Mouse (Mus musculus) thymus, adult 18-20 months (tissue): ENCODE data around the gene 1700014D04Rik.
"Not testable (repeated sequence)": the region's sequence is repeated elsewhere in the genome, so short reads cannot be mapped to it uniquely, and the experiment has no call there.

Experiments
- DNase-seq, 2 experiments: peaks; one replicate each; pipeline ENCODE4 v3.0.0; 2022; ENCODE audit warnings: mixed read lengths in 2 of 2

Gene 1700014D04Rik

DNA sequence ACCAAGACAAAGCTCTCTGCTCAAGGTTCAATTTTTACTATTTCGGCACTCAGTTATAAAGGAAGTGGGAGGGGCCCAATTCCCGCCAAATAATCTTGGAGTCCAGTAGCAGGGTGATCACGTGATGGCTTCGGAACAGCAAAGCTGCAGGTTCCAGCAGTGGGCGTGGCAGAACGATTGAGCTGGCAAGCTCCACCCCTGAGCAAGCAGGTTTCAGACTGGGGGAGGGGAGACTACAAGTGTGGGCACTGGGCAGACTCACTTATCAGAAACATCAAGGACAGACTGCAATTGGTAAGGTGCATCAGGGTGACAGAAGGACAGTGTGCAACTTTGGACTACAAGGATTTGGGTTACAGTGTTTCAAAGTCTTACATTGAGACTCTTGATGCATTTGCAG is 12.2 kb downstream of the 1700014D04Rik start:
- DNase-seq: not testable (repeated sequence)

GRCm38 (mm10) chr13:59733936-59734335 is 12.6 kb downstream of the 1700014D04Rik start:
- DNase-seq: no peak

- DNase-seq: no peak
These were observed 14.9 kb downstream of the 1700014D04Rik start, which contains the start of gene Spata31d1d for GRCm38 (mm10) chr13:59731652-59732051. Gene Spata31d1d (minus strand): TSS chr13:59731752.

DNA sequence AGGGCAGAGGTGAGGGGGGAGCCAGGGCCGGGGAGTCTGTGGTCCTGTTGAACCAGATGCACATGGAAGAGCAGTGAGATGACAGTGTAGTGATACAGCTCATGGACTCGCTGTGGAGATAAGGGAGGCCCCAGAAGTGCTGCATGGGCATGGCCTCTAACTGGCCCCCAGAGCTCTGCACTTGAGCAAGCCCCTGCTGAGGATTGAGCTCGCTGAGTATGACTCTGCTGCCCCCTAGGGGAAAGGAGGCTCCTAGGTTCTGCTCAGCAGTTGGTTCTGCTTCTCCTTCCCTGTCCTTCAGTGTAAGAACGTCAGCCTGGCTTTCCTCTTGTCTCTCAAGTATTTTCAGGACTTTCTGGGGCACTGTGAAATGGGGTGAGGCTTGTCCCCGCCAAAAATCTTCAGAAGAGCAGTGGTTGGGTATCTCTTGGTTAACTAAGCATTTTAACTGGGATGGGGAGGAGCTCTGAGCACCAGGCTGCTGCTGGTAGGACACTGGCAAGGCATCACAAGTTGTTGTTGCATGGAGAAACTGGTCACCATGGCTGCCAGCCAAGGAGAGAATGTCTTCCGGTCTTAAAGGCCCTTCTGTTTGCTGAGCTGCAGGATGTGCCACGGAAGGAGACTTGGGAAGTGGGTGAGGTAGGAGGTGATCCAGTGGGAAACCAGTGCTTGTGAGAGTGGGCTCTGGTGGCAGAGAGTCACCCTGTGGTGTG is 18.0 kb downstream of the 1700014D04Rik start:
- peak; percentile 44 to 54 for DNase-seq

DNA sequence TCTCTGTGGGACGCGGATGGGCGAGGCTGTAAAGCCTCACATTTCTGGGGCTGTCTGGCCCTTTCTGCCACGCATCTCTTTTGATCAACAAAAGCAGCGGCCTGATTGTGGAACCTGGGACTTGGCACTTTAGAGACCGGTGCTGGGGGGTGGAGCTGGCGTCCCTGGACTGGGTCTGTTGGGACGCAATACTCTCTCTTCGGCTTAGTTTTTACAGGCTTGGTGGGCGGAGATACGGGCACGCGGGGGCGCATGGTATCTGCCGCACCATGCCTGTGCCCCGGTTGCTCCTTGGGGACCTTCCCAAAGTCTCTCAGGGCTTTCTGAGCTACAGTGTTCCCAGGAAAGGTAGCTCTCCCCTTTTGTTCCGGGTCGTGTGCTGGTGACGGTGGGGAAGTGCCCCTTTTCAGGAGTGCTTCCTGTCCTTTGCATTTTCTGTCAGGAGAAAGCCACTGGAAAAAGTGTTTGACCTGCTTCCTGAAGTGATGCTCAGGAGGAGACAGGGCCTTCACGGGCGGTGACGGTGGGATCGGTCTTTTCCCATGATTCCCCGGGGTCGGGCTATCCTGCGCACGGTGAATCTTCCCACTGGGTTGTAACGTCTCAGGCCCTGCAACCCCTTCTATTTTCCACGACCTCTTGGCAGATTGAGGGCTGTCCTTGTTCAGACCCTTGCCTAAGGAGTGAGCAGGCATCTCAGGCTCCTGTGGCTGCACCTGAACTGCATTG is 20.2 kb downstream of the 1700014D04Rik start:
- no peak for DNase-seq

GRCm38 (mm10) chr13:59722089-59722488 is 24.5 kb downstream of the 1700014D04Rik start:
- not testable (repeated sequence) for DNase-seq

DNA sequence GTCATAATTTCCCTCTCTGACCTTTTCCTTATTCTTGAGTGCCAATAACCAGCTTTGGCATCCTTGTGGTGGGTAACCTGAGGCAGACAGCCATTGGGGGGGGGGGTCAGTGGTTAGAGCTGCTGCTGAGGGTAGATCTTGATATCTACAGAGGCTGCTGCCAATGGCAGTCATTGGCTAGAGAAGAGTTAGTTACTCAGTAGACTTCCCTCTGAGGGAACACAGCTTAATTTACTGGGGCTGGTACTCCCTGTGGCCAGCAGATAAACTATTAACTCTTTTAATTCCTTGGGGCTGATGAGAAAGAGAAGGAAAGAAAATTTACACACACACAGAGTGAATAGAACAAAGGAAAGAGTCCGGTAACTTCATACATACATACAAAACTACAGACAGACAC is 27.1 kb downstream of the 1700014D04Rik start:
- DNase-seq: no peak

DNA sequence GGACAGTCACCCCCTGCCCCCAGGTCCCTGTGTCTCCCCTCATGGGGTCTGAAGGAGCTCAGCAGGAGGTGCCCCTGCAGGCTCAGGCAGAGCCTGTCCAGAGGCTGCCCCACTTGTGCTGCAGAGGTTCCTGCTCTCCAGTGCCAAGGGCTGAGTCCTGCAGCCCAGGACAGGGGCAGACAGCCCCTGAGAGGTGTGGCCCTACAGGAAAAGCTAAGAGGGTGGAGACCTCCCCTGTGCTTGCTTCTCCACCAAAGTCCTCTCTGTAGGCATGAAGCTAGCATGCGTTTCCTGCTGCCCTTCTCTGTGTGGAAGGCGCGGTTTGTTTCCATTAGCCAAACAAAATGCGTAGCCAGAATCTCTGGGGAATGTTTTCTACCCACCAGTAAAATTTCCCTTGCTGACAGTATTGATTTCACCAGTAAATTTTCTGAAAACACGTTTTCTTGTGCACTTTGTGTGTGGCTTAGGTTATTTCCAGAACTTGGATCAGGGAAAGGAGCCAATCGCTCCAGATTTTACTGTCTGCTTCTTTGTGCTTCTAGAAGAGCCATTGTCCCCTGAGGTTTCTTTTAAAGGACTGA is 27.6 kb downstream of the 1700014D04Rik start:
- DNase-seq: not testable (repeated sequence)

GRCm38 (mm10) chr13:59713710-59714109 is 32.8 kb downstream of the 1700014D04Rik start:
- DNase-seq: no peak

DNA sequence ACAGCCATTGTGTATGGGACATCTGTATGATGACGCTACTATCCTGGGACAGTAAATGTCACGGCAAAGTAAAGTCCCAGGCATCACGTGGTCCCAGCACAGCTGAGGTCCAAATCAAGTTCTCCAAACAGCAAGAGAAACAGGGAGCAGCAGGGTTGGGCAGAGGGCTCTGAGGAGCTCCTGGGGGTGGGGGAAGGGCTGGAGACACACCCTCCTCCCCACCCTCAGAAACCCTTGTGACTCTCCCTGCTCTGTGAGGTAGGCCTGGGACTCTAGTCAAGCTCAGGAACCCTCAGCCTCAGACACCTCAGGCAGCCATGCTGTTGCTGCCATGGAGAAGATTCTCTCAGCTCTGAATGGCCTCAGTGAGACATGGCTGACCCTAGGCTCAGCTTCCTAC is 34.6 kb downstream of the 1700014D04Rik start, which contains the start of gene Spata31d1b:
TSS of gene Spata31d1b (plus strand) at position 301 of the 400 bp plus-strand sequence.
- not testable (repeated sequence) for DNase-seq

GRCm38 (mm10) chr13:59710230-59710629 is 36.3 kb downstream of the 1700014D04Rik start, which contains the start of gene Spata31d1a:
Gene Spata31d1a (minus strand): TSS chr13:59710330.
- no peak for DNase-seq

DNA sequence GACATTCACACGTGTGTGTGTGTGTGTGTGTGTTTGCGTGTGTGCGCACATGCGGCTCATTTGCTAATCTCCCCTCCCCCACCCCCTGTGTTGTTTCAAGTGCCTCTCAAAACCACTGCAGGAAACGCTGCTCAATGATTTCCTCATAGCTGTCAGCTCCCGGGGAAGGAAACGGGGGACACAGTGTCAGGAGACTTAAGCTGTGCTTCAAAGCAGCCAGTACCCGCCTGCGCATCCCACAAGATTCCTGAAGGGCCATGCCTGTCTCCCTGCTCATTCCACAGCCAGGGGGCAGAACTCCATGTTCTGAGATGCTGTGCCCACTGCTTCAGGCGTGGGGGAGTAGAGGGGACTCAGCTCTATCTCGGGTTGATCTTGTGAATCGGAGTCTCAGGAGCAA is 42.0 kb downstream of the 1700014D04Rik start:
- DNase-seq: peak in 1 of 2 experiments; percentile 23

DNA sequence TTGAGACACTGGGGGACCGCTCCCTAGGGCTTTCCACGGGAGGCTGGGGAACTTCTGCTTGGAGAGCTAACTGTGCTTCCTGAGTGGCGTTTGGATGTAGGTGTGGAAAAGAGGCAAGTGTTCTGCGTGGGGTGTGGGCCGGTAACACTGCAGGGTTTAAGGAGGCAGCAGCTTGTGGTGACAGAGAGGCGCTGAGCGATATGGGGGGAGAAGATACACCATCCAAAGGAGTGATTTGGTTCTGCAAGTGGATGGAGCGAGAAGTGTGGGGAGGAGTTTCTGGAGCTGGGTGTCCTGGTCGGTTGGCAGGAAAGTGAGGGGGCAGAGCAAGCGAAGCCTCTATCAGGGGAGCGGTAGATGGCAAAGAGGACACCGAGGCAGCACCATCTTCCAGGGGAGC is 43.0 kb downstream of the 1700014D04Rik start:
- DNase-seq: no peak

DNA sequence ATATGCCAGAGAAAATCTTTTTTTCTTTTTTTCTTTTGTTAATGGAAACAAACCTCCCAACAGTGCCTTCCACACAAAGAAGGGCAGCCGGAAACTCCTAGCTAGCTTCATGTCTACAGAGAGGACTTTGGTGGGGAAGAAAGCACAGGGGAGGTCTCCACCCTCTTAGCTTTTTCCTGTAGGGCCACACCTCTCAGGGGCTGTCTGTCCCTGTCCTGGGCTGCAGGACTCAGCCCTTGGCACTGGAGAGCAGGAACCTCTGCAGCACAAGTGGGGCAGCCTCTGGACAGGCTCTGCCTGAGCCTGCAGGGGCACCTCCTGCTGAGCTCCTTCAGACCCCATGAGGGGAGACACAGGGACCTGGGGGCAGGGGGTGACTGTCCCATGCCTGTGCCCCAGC is 46.4 kb downstream of the 1700014D04Rik start:
- DNase-seq: not testable (repeated sequence)

DNA sequence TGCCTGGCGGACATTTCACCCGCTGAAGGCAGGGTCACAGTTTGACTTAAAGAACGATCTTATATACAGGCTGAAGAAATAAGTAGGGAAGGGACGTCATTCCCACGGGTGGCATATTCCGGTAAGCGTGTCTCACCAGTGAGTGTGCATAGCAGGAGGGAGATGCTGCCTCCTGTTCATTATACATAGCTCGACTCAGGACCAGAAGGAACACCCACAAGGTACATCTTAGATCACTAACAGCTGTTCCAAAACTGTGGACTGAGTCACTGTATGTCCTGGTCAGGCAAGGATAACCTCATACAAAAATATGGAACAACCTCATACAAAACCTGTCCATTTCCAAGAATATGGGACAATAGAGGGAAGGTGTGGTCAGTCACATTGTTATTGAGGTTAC is 47.4 kb downstream of the 1700014D04Rik start:
- DNase-seq: no peak

GRCm38 (mm10) chr13:59695781-59696180 is 50.8 kb downstream of the 1700014D04Rik start:
- peak in 1 of 2 experiments; percentile 12 for DNase-seq

DNA sequence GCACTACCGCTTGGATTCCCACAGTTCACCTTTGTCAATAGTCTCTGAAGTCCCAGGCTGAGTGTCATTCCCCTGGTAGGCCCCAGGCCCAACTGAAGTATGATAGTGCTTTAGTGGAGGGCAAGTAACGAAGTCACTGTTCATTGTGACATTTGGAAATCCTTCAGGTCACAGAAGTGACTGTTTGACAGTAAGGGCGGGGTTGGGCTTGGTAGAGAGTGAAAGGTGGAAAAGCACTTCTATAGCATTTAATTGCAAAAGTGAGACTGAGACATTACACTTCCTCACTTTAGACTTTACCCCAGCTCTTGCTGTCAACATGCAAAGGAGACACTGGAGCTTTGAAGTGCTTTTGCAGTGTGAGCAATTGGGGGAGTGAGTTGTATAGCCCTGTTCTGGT is 52.5 kb downstream of the 1700014D04Rik start, which contains the start of gene 4921517D22Rik:
TSS of gene 4921517D22Rik (minus strand) at position 101 of the 400 bp plus-strand sequence.
- DNase-seq: no peak

- DNase-seq: no peak
These were observed 55.1 kb downstream of the 1700014D04Rik start for GRCm38 (mm10) chr13:59691478-59691877.
